Mouse (Mus musculus) heart, embryonic 14.5 days (tissue): ENCODE results near the gene Fut2. TPM values are rescaled to one million over a fixed set of nuclear protein-coding genes. Genes with fewer than 3 reads are reported as not detected.
A peak's percentile ranks its signal among the peaks of the same experiment; 100 is the strongest.

Experiments used
- ATAC-seq: fragments of 200-750 bp; cut with Nextera tagmentation; 2 replicates; pipeline ENCODE4 v1.8.0; 2017; ENCODE audit warnings: low read depth, moderate TSS enrichment; ENCODE audit not compliant: insufficient number of reproducible peaks, insufficient read depth, low FRiP score
- H3K27ac ChIP-seq, 2 experiments: fragments of 200-500 bp in 1 of 2; fragments of 300-500 bp in 1 of 2; sonication (generic) in 1 of 2; replicated peaks in 1 of 2; 2 replicates each; pipeline ENCODE4 v1.5.1; 2012 to 2014; ENCODE audit warnings: low read depth in 2 of 2, low read length in 2 of 2, control low read depth in 1 of 2, mild to moderate bottlenecking in 1 of 2, mixed read lengths in 1 of 2; ENCODE audit not compliant: control insufficient read depth in 1 of 2, insufficient read depth in 1 of 2
- H3K27me3 ChIP-seq: fragments of 300-500 bp; sonication (generic); 2 replicates; pipeline ENCODE4 v1.6.1; 2014; ENCODE audit warnings: mild to moderate bottlenecking, low read length, control low read depth; ENCODE audit not compliant: control insufficient read depth, insufficient read depth
- H3K36me3 ChIP-seq: fragments of 300-500 bp; sonication (generic); 2 replicates; pipeline ENCODE4 v1.6.1; 2014; ENCODE audit warnings: mild to moderate bottlenecking, control low read depth, low read length, mixed read lengths; ENCODE audit not compliant: control insufficient read depth, insufficient read depth
- H3K4me1 ChIP-seq, 2 experiments: fragments of 200-500 bp in 1 of 2; fragments of 300-500 bp in 1 of 2; sonication (generic) in 1 of 2; 2 replicates each; pipeline ENCODE4 v1.6.1; 2012 to 2014; ENCODE audit warnings: low read length in 2 of 2, control low read depth in 1 of 2, mixed read lengths in 1 of 2; ENCODE audit not compliant: control insufficient read depth in 2 of 2, insufficient read depth in 2 of 2
- H3K4me2 ChIP-seq: fragments of 300-500 bp; sonication (generic); 2 replicates; pipeline ENCODE4 v1.6.1; 2014; ENCODE audit warnings: mild to moderate bottlenecking, low read length
- H3K4me3 ChIP-seq, 2 experiments: fragments of 200-500 bp in 1 of 2; fragments of 300-500 bp in 1 of 2; sonication (generic) in 1 of 2; 2 replicates each; pipeline ENCODE4 v1.5.1; 2012 to 2014; ENCODE audit warnings: low read length in 2 of 2, mild to moderate bottlenecking in 2 of 2, control low read depth in 1 of 2, low read depth in 1 of 2, moderate library complexity in 1 of 2; ENCODE audit not compliant: control insufficient read depth in 1 of 2, insufficient read depth in 1 of 2
- H3K9ac ChIP-seq: fragments of 300-500 bp; sonication (generic); 2 replicates; pipeline ENCODE4 v1.6.1; 2014; ENCODE audit warnings: mild to moderate bottlenecking, low read length
- H3K9me3 ChIP-seq: fragments of 300-500 bp; sonication (generic); 2 replicates; pipeline ENCODE4 v1.6.1; 2016; ENCODE audit warnings: low read length, control low read depth; ENCODE audit not compliant: control insufficient read depth
- WGBS: fragments of 180-500 bp; shearing (Covaris S2); extraction: QIAGEN DNeasy Blood & Tissue Kit; methylation state at CpG from one replicate; pipeline ENCODE4 v1.1.7; 2014; 5-methylcytosine and 5-hydroxymethylcytosine counted together
- polyA plus RNA-seq: library from polyadenylated mRNA; unstranded; fragments of >200 nt; fragmentation: Nextera tagmentation; extraction: Ambion mirVana; gene quantifications from 2 replicates; pipeline ENCODE4 v1.2.1, GENCODE M21; 2014

Fut2 gene
- polyA plus RNA-seq, 1 experiment from 2014 or later = 2.4 TPM

GRCm38 (mm10) chr7:45710477-45711191 is 44.4 kb upstream of the Fut2 start:
- H3K9ac ChIP-seq = no peak overlapping the region
- 89% methylated on average over 20 of the region's 20 CpGs for WGBS
- no peaks in the 10 kb centered on the region for H3K9me3 ChIP-seq
- no peak overlapping the region for H3K4me3 ChIP-seq
- H3K4me1 ChIP-seq = peaks cover 19 to 38% of the 10 kb centered on the region in 2 experiments
- H3K27ac ChIP-seq = no peak overlapping the region
- no peak for ATAC-seq
- no peaks in the 10 kb centered on the region for H3K27me3 ChIP-seq
- peaks cover 45% of the 10 kb centered on the region for H3K36me3 ChIP-seq
- H3K4me2 ChIP-seq = no peak overlapping the region

GRCm38 (mm10) chr7:45709677-45710355 is 43.6 kb upstream of the Fut2 start:
- Histone ChIP-seq H3K9me3 (no peaks in the 10 kb centered on the region), H3K27ac (no peak overlapping the region), H3K9ac (no peak overlapping the region), H3K4me3 (no peak overlapping the region), H3K27me3 (no peaks in the 10 kb centered on the region), H3K36me3 (peaks cover 45% of the 10 kb centered on the region), H3K4me1 (peaks cover 17 to 38% of the 10 kb centered on the region in 2 experiments), H3K4me2 (no peak overlapping the region)
- WGBS = 74% methylated on average over 14 of the region's 14 CpGs
- ATAC-seq = no peak

GRCm38 (mm10) chr7:45709036-45709435 is 42.8 kb upstream of the Fut2 start:
- Histone ChIP-seq H3K27me3 (no peaks in the 10 kb centered on the region), H3K4me1 (peaks cover 16 to 32% of the 10 kb centered on the region in 2 experiments), H3K4me2 (no peak overlapping the region), H3K36me3 (peaks cover 44% of the 10 kb centered on the region), H3K9ac (no peak overlapping the region), H3K4me3 (no peak overlapping the region), H3K9me3 (no peaks in the 10 kb centered on the region), H3K27ac (no peak overlapping the region)
- ATAC-seq = no peak
- WGBS = 42% methylated on average over 6 of the region's 6 CpGs

- no peak for ATAC-seq
- H3K9ac ChIP-seq = 0 out of 2 replicates have a peak overlapping the region, but pooled peaks have one; percentile 14
- H3K27ac ChIP-seq = no peak overlapping the region
- no peaks in the 10 kb centered on the region for H3K27me3 ChIP-seq
- peaks cover 38% of the 10 kb centered on the region for H3K36me3 ChIP-seq
- 0 out of 4 replicates have a peak overlapping the region, but pooled peaks of 1 of the 2 experiments have one; percentile 74 for H3K4me3 ChIP-seq
- peak overlapping the region; percentile 96 for H3K4me2 ChIP-seq
- WGBS = 46% methylated on average over 13 of the region's 13 CpGs
- peaks cover 21 to 38% of the 10 kb centered on the region in 2 experiments for H3K4me1 ChIP-seq
- no peaks in the 10 kb centered on the region for H3K9me3 ChIP-seq
These were observed 42.1 kb upstream of the Fut2 start for GRCm38 (mm10) chr7:45708221-45708761.

GRCm38 (mm10) chr7:45707375-45707967 is 41.3 kb upstream of the Fut2 start:
- H3K27ac ChIP-seq = peak overlapping the region; percentile 63 to 93
- peak overlapping the region; percentile 96 for H3K4me2 ChIP-seq
- peaks cover 29% of the 10 kb centered on the region for H3K36me3 ChIP-seq
- 0 out of 2 replicates have a peak, but pooled peaks have one; percentile 7 for ATAC-seq
- peaks cover 21 to 41% of the 10 kb centered on the region in 2 experiments for H3K4me1 ChIP-seq
- H3K9ac ChIP-seq = peak overlapping the region; percentile 55
- no peaks in the 10 kb centered on the region for H3K27me3 ChIP-seq
- WGBS = under 1% methylated on average over 27 of the region's 27 CpGs
- H3K9me3 ChIP-seq = no peaks in the 10 kb centered on the region
- H3K4me3 ChIP-seq = peak overlapping the region; percentile 66 to 74

- no peaks in the 10 kb centered on the region for H3K27me3 ChIP-seq
- H3K4me3 ChIP-seq = peak overlapping the region; percentile 66 to 74
- WGBS = under 1% methylated on average over 45 of the region's 45 CpGs
- peak overlapping the region; percentile 96 for H3K4me2 ChIP-seq
- no peaks in the 10 kb centered on the region for H3K9me3 ChIP-seq
- peak overlapping the region; percentile 93 for H3K9ac ChIP-seq
- peaks cover 21 to 41% of the 10 kb centered on the region in 2 experiments for H3K4me1 ChIP-seq
- 0 out of 2 replicates have a peak, but pooled peaks have one; percentile 4 for ATAC-seq
- peak overlapping the region; percentile 70 to 93 for H3K27ac ChIP-seq
- H3K36me3 ChIP-seq = peaks cover 23% of the 10 kb centered on the region
These were observed 40.6 kb upstream of the Fut2 start for GRCm38 (mm10) chr7:45706721-45707241.

- H3K9me3 ChIP-seq = no peaks in the 10 kb centered on the region
- no peaks in the 10 kb centered on the region for H3K27me3 ChIP-seq
- ATAC-seq = peak; percentile 22; the same call in 1 of the 2 replicates
- peaks cover 26 to 41% of the 10 kb centered on the region in 2 experiments for H3K4me1 ChIP-seq
- peak overlapping the region; percentile 66 to 74 for H3K4me3 ChIP-seq
- peak overlapping the region; percentile 70 to 93 for H3K27ac ChIP-seq
- H3K36me3 ChIP-seq = peaks cover 14% of the 10 kb centered on the region
- 0% methylated on average over 7 of the region's 7 CpGs for WGBS
- H3K4me2 ChIP-seq = peak overlapping the region; percentile 96
- peak overlapping the region; percentile 93 for H3K9ac ChIP-seq
These were observed 39.7 kb upstream of the Fut2 start for GRCm38 (mm10) chr7:45705873-45706281.
